Mouse (Mus musculus): ENCODE results near the gene Gm20388.

DNA sequence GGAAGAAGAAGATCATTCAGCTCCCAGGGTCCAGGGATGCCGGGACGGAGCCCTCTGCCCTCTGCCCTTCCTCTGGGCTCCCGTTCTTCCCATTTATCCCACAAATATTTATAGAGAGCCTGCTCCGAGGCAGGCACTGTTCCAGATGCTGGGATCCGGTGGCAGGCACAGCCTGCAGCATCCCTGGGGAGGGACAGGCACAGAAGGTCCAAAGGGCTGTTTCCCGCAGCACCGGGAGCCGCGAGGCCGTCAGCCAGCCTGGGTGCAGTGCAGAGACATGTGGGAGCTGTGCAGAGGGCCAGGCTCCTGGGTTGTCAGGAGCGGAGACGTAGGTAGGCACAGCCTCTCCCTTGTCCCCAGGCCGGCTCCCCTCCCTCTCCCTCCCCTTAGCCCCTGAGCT, 322.3 kb downstream of the Gm20388 start:
- no peak for TF ChIP-seq TAL1 (IDR thresholded peaks at IDR 0.05; ENCODE audit: low read length)
- TF ChIP-seq GATA1 (IDR thresholded peaks at IDR 0.05; ENCODE audit: low read length): no peak

All from erythroblast, embryonic 14.5 days (primary cell).